Mouse (Mus musculus): ENCODE data around the gene Dlgap1. TPM values are rescaled to one million over a fixed set of nuclear protein-coding genes. Genes with fewer than 3 reads are reported as not detected.
A peak's percentile ranks its signal among the peaks of the same experiment; 100 is the strongest.

The Dlgap1 gene
- total RNA-seq, 2 experiments from 2014 or later = 512 to 527 TPM

- no peak for DNase-seq (ENCODE audit: low spot score in 2 of 2)
Measured at GRCm38 (mm10) chr17:70751161-70751651, 782.3 kb downstream of the Dlgap1 start.

GRCm38 (mm10) chr17:70751676-70752075 lies 782.8 kb downstream of the Dlgap1 start:
- DNase-seq (ENCODE audit: low spot score in 2 of 2) = no peak

GRCm38 (mm10) chr17:70753444-70754032 lies 784.7 kb downstream of the Dlgap1 start:
- DNase-seq (ENCODE audit: low spot score in 2 of 2) = peak; percentile 61 to 78

- DNase-seq (ENCODE audit: low spot score in 2 of 2) = no peak
Measured at GRCm38 (mm10) chr17:70754041-70754440, 785.2 kb downstream of the Dlgap1 start.

- DNase-seq (ENCODE audit: low spot score in 2 of 2) = no peak
Measured at GRCm38 (mm10) chr17:70754638-70755037, 785.8 kb downstream of the Dlgap1 start.

GRCm38 (mm10) chr17:70755039-70755668 lies 786.3 kb downstream of the Dlgap1 start:
- peak; percentile 74 to 88 for DNase-seq (ENCODE audit: low spot score in 2 of 2)

GRCm38 (mm10) chr17:70755669-70756263 lies 786.9 kb downstream of the Dlgap1 start:
- DNase-seq (ENCODE audit: low spot score in 2 of 2) = no peak

- no peak for DNase-seq (ENCODE audit: low spot score in 2 of 2)
Measured at GRCm38 (mm10) chr17:70762001-70762400, 793.1 kb downstream of the Dlgap1 start.

GRCm38 (mm10) chr17:70762634-70763033 lies 793.8 kb downstream of the Dlgap1 start:
- no peak for DNase-seq (ENCODE audit: low spot score in 2 of 2)

- DNase-seq (ENCODE audit: low spot score in 2 of 2) = no peak
Measured at GRCm38 (mm10) chr17:70765337-70765736, 796.5 kb downstream of the Dlgap1 start.

GRCm38 (mm10) chr17:70765976-70766375 lies 797.1 kb downstream of the Dlgap1 start:
- no peak for DNase-seq (ENCODE audit: low spot score in 2 of 2)

- DNase-seq (ENCODE audit: low spot score in 2 of 2) = no peak
Measured at GRCm38 (mm10) chr17:70772120-70772899, 803.4 kb downstream of the Dlgap1 start.

GRCm38 (mm10) chr17:70779770-70780169 lies 810.9 kb downstream of the Dlgap1 start:
- DNase-seq (ENCODE audit: low spot score in 2 of 2) = no peak

- DNase-seq (ENCODE audit: low spot score in 2 of 2) = no peak
Measured at GRCm38 (mm10) chr17:70780726-70781689, 812.1 kb downstream of the Dlgap1 start.

GRCm38 (mm10) chr17:70783273-70783672 lies 814.4 kb downstream of the Dlgap1 start:
- DNase-seq (ENCODE audit: low spot score in 2 of 2) = no peak

GRCm38 (mm10) chr17:70787366-70787765 lies 818.5 kb downstream of the Dlgap1 start:
- no peak for DNase-seq (ENCODE audit: low spot score in 2 of 2)

- no peak for DNase-seq (ENCODE audit: low spot score in 2 of 2)
Measured at GRCm38 (mm10) chr17:70790801-70791200, 821.9 kb downstream of the Dlgap1 start.

GRCm38 (mm10) chr17:70791596-70792275 lies 822.9 kb downstream of the Dlgap1 start:
- DNase-seq (ENCODE audit: low spot score in 2 of 2) = no peak

GRCm38 (mm10) chr17:70794291-70794690 lies 825.4 kb downstream of the Dlgap1 start:
- DNase-seq (ENCODE audit: low spot score in 2 of 2) = peak; percentile 31 to 61

- DNase-seq (ENCODE audit: low spot score in 2 of 2) = no peak
Measured at GRCm38 (mm10) chr17:70794722-70795121, 825.8 kb downstream of the Dlgap1 start.
